Mouse (Mus musculus) lung, adult 2 months (tissue): ENCODE results near the gene Afdn.

Experiments used
- CTCF ChIP-seq: fragments of 200-500 bp; IDR thresholded peaks from 2 replicates; pipeline ENCODE4 v1.5.1; 2011; ENCODE audit warnings: mild to moderate bottlenecking, low read length, control low read depth; ENCODE audit not compliant: insufficient read depth
- POLR2A ChIP-seq: fragments of 200-500 bp; IDR thresholded peaks from 2 replicates; pipeline ENCODE4 v1.6.1; 2011; ENCODE audit warnings: low read depth, mild to moderate bottlenecking, control low read depth, low read length, borderline replicate concordance; ENCODE audit errors: extremely low read depth

DNA sequence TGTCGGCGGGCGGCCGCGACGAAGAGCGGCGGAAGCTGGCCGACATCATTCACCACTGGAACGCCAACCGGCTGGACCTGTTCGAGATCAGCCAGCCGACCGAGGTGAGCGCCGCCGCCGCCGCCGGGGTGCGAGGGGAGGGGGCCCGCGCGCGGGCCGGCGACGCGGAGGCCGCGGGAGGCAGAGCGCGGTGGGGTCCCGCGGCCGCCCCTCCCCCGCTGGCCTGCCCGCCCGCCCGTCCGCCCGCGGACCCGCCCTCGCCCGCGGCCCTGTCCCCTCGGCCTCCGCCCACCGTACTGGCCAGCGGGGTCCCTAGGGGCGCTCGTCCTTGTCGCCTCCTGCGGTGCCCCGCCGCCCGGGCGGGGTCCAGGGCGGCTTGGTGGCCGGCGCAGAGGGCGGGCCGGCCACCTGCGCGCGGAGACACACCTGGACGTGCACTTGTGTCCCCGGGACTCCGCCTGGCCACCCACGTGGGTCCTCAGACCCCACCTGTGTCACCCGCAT lies 388 bp downstream of the Afdn start:
- TF ChIP-seq CTCF (no peak), POLR2A (no peak)
